Mouse (Mus musculus) intestine, embryonic 16.5 days (tissue): ENCODE results near the gene Ncor2. TPM values are rescaled to one million over a fixed set of nuclear protein-coding genes. Genes with fewer than 3 reads are reported as not detected.

Experiments
- ATAC-seq: fragments of 200-750 bp; cut with Nextera tagmentation; 2 replicates; pipeline ENCODE4 v1.8.0; 2017; ENCODE audit warnings: moderate TSS enrichment, moderate library complexity
- H3K27ac ChIP-seq: fragments of 300-500 bp; sonication (generic); 2 replicates; pipeline ENCODE4 v1.5.1; 2014; ENCODE audit warnings: mild to moderate bottlenecking, low read length
- H3K27me3 ChIP-seq: fragments of 300-500 bp; sonication (generic); replicated peaks from 2 replicates; pipeline ENCODE4 v1.6.1; 2014; ENCODE audit warnings: low read length, control low read depth, mixed read lengths; ENCODE audit not compliant: control insufficient read depth, insufficient read depth
- H3K36me3 ChIP-seq: fragments of 300-500 bp; sonication (generic); 2 replicates; pipeline ENCODE4 v1.6.1; 2014; ENCODE audit warnings: low read length, control low read depth; ENCODE audit not compliant: control insufficient read depth, insufficient read depth
- H3K4me1 ChIP-seq: fragments of 300-500 bp; sonication (generic); 2 replicates; pipeline ENCODE4 v1.6.1; 2014; ENCODE audit warnings: low read length, control low read depth, mixed read lengths; ENCODE audit not compliant: control insufficient read depth, insufficient read depth
- H3K4me2 ChIP-seq: fragments of 300-500 bp; sonication (generic); 2 replicates; pipeline ENCODE4 v1.6.1; 2014; ENCODE audit warnings: low read depth, low read length, control low read depth
- H3K4me3 ChIP-seq: fragments of 300-500 bp; sonication (generic); 2 replicates; pipeline ENCODE4 v1.5.1; 2014; ENCODE audit warnings: mild to moderate bottlenecking, low read length
- H3K9ac ChIP-seq: fragments of 300-500 bp; sonication (generic); 2 replicates; pipeline ENCODE4 v1.6.1; 2014; ENCODE audit warnings: low read depth, low read length
- H3K9me3 ChIP-seq: fragments of 300-500 bp; sonication (generic); 2 replicates; pipeline ENCODE4 v1.6.1; 2016; ENCODE audit warnings: low read length, control low read depth; ENCODE audit not compliant: control insufficient read depth
- WGBS: fragments of 180-500 bp; shearing (Covaris S2); extraction: QIAGEN DNeasy Blood & Tissue Kit; methylation state at CpG from one replicate; pipeline ENCODE4 v1.1.7; 2014; 5-methylcytosine and 5-hydroxymethylcytosine counted together
- polyA plus RNA-seq: library from polyadenylated mRNA; unstranded; fragments of >200 nt; fragmentation: Nextera tagmentation; extraction: Ambion mirVana; gene quantifications from 2 replicates; pipeline ENCODE4 v1.2.1, GENCODE M21; 2015

The Ncor2 gene
- polyA plus RNA-seq, 1 experiment from 2014 or later, result 14.4 TPM

GRCm38 (mm10) chr5:125180630-125181263 is 1.7 kb upstream of the Ncor2 start:
- H3K9me3 ChIP-seq, result no peaks in the 10 kb centered on the region
- H3K4me3 ChIP-seq, result no peak overlapping the region
- 78% methylated on average over 6 of the region's 6 CpGs for WGBS
- H3K9ac ChIP-seq, result no peak overlapping the region
- no peak overlapping the region; the same call in 1 of the 2 replicates for H3K4me2 ChIP-seq
- H3K4me1 ChIP-seq, result peaks cover 34% of the 10 kb centered on the region
- H3K27me3 ChIP-seq, result no peaks in the 10 kb centered on the region
- peak overlapping the region; percentile 97 for H3K27ac ChIP-seq
- ATAC-seq, result no peak
- H3K36me3 ChIP-seq, result no peaks in the 10 kb centered on the region

GRCm38 (mm10) chr5:125179735-125180629 is 963 bp upstream of the Ncor2 start:
- WGBS, result 4% methylated on average over 23 of the region's 25 CpGs
- Histone ChIP-seq H3K4me2 (peak overlapping the region; percentile 91), H3K27me3 (no peaks in the 10 kb centered on the region), H3K36me3 (no peaks in the 10 kb centered on the region), H3K9ac (peak overlapping the region; percentile 68), H3K4me3 (peak overlapping the region; percentile 89), H3K27ac (peak overlapping the region; percentile 97), H3K4me1 (peaks cover 42% of the 10 kb centered on the region), H3K9me3 (no peaks in the 10 kb centered on the region)
- peak; percentile 27; the same call in 1 of the 2 replicates for ATAC-seq

GRCm38 (mm10) chr5:125178171-125179006 is 630 bp downstream of the Ncor2 start:
- under 1% methylated on average over 60 of the region's 60 CpGs for WGBS
- no peaks in the 10 kb centered on the region for H3K27me3 ChIP-seq
- H3K9ac ChIP-seq, result peak overlapping the region; percentile 85
- H3K9me3 ChIP-seq, result no peaks in the 10 kb centered on the region
- ATAC-seq, result peak; percentile 66
- no peaks in the 10 kb centered on the region for H3K36me3 ChIP-seq
- peak overlapping the region; percentile 94 for H3K27ac ChIP-seq
- H3K4me1 ChIP-seq, result peaks cover 48% of the 10 kb centered on the region
- peak overlapping the region; percentile 92 for H3K4me2 ChIP-seq
- peak overlapping the region; percentile 89 for H3K4me3 ChIP-seq

- peak overlapping the region; percentile 85 for H3K9ac ChIP-seq
- peak overlapping the region; percentile 92 for H3K4me2 ChIP-seq
- no peaks in the 10 kb centered on the region for H3K36me3 ChIP-seq
- H3K4me3 ChIP-seq, result peak overlapping the region; percentile 89
- H3K9me3 ChIP-seq, result no peaks in the 10 kb centered on the region
- ATAC-seq, result peak; percentile 43
- H3K27ac ChIP-seq, result peak overlapping the region; percentile 94
- no peaks in the 10 kb centered on the region for H3K27me3 ChIP-seq
- under 1% methylated on average over 44 of the region's 44 CpGs for WGBS
- H3K4me1 ChIP-seq, result peaks cover 55% of the 10 kb centered on the region
Observed at GRCm38 (mm10) chr5:125177481-125178134, 1.4 kb downstream of the Ncor2 start.

GRCm38 (mm10) chr5:125176864-125177263 is 2.2 kb downstream of the Ncor2 start:
- Histone ChIP-seq H3K4me1 (peaks cover 62% of the 10 kb centered on the region), H3K27me3 (no peaks in the 10 kb centered on the region)

GRCm38 (mm10) chr5:125176370-125176766 is 2.7 kb downstream of the Ncor2 start:
- H3K4me3 ChIP-seq, result peak overlapping the region; percentile 89; the same call in 1 of the 2 replicates
- H3K27ac ChIP-seq, result no peak overlapping the region
- peak overlapping the region; percentile 85; the same call in 1 of the 2 replicates for H3K9ac ChIP-seq

More at GRCm38 (mm10) chr5:125176864-125177263, 2.2 kb downstream of the Ncor2 start:
- Histone ChIP-seq H3K9me3 (no peaks in the 10 kb centered on the region), H3K9ac (peak overlapping the region; percentile 85), H3K36me3 (no peaks in the 10 kb centered on the region), H3K27ac (peak overlapping the region; percentile 94), H3K4me2 (peak overlapping the region; percentile 92), H3K4me3 (peak overlapping the region; percentile 89)
- no peak for ATAC-seq
- WGBS, result 23% methylated on average over 12 of the region's 12 CpGs

GRCm38 (mm10) chr5:125175673-125176369 is 3.2 kb downstream of the Ncor2 start:
- no peaks in the 10 kb centered on the region for H3K36me3 ChIP-seq
- peaks cover 72% of the 10 kb centered on the region for H3K4me1 ChIP-seq
- H3K9me3 ChIP-seq, result no peaks in the 10 kb centered on the region
- H3K27ac ChIP-seq, result no peak overlapping the region
- WGBS, result 74% methylated on average over 8 of the region's 9 CpGs
- ATAC-seq, result no peak
- no peak overlapping the region for H3K4me3 ChIP-seq
- no peak overlapping the region for H3K4me2 ChIP-seq
- no peaks in the 10 kb centered on the region for H3K27me3 ChIP-seq
- no peak overlapping the region for H3K9ac ChIP-seq

More at GRCm38 (mm10) chr5:125176370-125176766, 2.7 kb downstream of the Ncor2 start:
- Histone ChIP-seq H3K4me1 (peaks cover 67% of the 10 kb centered on the region), H3K36me3 (no peaks in the 10 kb centered on the region), H3K9me3 (no peaks in the 10 kb centered on the region), H3K27me3 (no peaks in the 10 kb centered on the region), H3K4me2 (peak overlapping the region; percentile 92)
- WGBS, result 38% methylated on average over 5 of the region's 5 CpGs
- ATAC-seq, result no peak
